8 mouse cellular contexts compared by ENCODE assay signal in genomic region chr5:92674859-92675573, GRCm38 (mm10). TPM values are rescaled to one million over a fixed set of nuclear protein-coding genes. Genes with fewer than 3 reads are reported as not detected.
A peak's percentile ranks its signal among the peaks of the same experiment; 100 is the strongest.
DNase-seq lines count a peak whose midpoint lies in the region; ATAC-seq and TF ChIP-seq lines count a peak whose summit lies in the region.

Gene Ccdc158, minus strand, starts transcription at chr5:92675271.

- WGBS in hindbrain, embryonic 14.5 days, result 14% methylated on average over 45 of the region's 55 CpGs

- peak within 1 kb of the TSS; percentile 57 for H3K4me2 ChIP-seq in hindbrain, embryonic 14.5 days (replicated peaks)

- H3K36me3 ChIP-seq in ES-E14 (ENCODE audit: control insufficient read depth, insufficient read depth, low read length, poor library complexity, severe bottlenecking), result no peaks in the 10 kb centered on the region
- H3K36me3 ChIP-seq in hindbrain, embryonic 14.5 days (replicated peaks; ENCODE audit: control insufficient read depth, insufficient read depth), result no peaks in the 10 kb centered on the region

- no peak within 1 kb of the TSS for H3K27ac ChIP-seq in ES-E14 (ENCODE audit: insufficient read depth, low read depth, low read length, poor library complexity, severe bottlenecking)
- no peak within 1 kb of the TSS for H3K27ac ChIP-seq in hindbrain, embryonic 14.5 days

- no peaks in the 10 kb centered on the region for H3K9me3 ChIP-seq in ES-E14 (ENCODE audit: control insufficient read depth, insufficient read depth, low read depth, low read length)
- no peaks in the 10 kb centered on the region for H3K9me3 ChIP-seq in hindbrain, embryonic 14.5 days (ENCODE audit: control insufficient read depth, low read length)

- H3K27me3 ChIP-seq in hindbrain, embryonic 14.5 days (ENCODE audit: control insufficient read depth, insufficient read depth, low read length), result no peaks in the 10 kb centered on the region

- ATAC-seq in hindbrain, embryonic 14.5 days (ENCODE audit: low FRiP score), result peak; percentile 92

- no peak within 1 kb of the TSS for H3K9ac ChIP-seq in ES-E14 (ENCODE audit: insufficient read depth, low read depth, low read length, poor library complexity, severe bottlenecking)
- peak within 1 kb of the TSS; percentile 6; the same call in 1 of the 2 replicates for H3K9ac ChIP-seq in hindbrain, embryonic 14.5 days

- in situ Hi-C loops in ES-E14 (cut with MboI; ENCODE audit: low sequenced_read_pairs in 2 of 2, unreplicated experiment in 2 of 2), result no loop called here

- DNase-seq in ES-E14 (ENCODE audit: low read depth, low spot score), result peak; percentile 92
- DNase-seq in cerebellum, postnatal 10 days, result peak; percentile 75 to 82
- peak; percentile 31 to 33 for DNase-seq in frontal cortex, postnatal 14 days (ENCODE audit: low spot score in 2 of 2)
- peak; percentile 85 for DNase-seq in hindbrain, embryonic 14.5 days (ENCODE audit: low spot score)
- DNase-seq in left cerebral cortex, adult 11 months (ENCODE audit: low spot score), result peak; percentile 49
- DNase-seq in lung, postnatal 36 days, result peak; percentile 85
- DNase-seq in retina, embryonic 14.5 days (ENCODE audit: low spot score), result peak; percentile 99
- peak; percentile 81 for DNase-seq in thymus, postnatal 14 days

- H3K4me3 ChIP-seq in ES-E14 (ENCODE audit: insufficient read depth in 1 of 2, low read depth in 1 of 2, low read length in 2 of 2, poor library complexity in 1 of 2, severe bottlenecking in 1 of 2), result peak within 1 kb of the TSS; percentile 47 to 59
- H3K4me3 ChIP-seq in hindbrain, embryonic 14.5 days (replicated peaks; ENCODE audit: low read length), result peak within 1 kb of the TSS; percentile 38

- peaks cover 0 to 3% of the 10 kb centered on the region in 2 experiments; a peak in 1 of 4 replicates for H3K4me1 ChIP-seq in ES-E14 (ENCODE audit: control insufficient read depth in 2 of 2, insufficient read depth in 2 of 2, low read length in 2 of 2, poor library complexity in 1 of 2)
- H3K4me1 ChIP-seq in hindbrain, embryonic 14.5 days (replicated peaks; ENCODE audit: control insufficient read depth, insufficient read depth, low read length), result no peaks in the 10 kb centered on the region; the same call in 1 of the 2 replicates

TF ChIP-seq in ES-E14, 5 proteins besides CTCF, POLR2A, EP300 and RAD21:
- TF ChIP-seq MAFK (IDR thresholded peaks at IDR 0.05; ENCODE audit: insufficient read depth, low read depth, low read length) (no peak), HCFC1 (IDR thresholded peaks at IDR 0.05; ENCODE audit: borderline replicate concordance, insufficient read depth, low read length) (peak; percentile 27; the same call in 1 of the 2 replicates), ZNF384 (IDR thresholded peaks at IDR 0.05; ENCODE audit: low read depth, low read length) (no peak), CHD2 (IDR thresholded peaks at IDR 0.05; ENCODE audit: low read depth, low read length) (no peak), ZC3H11A (IDR thresholded peaks at IDR 0.05; ENCODE audit: borderline replicate concordance, low read depth, low read length) (no peak)
TF ChIP-seq in ES-E14: peak in this region for 1.

RNA-seq across cellular contexts. Expression of gene Ccdc158, which starts in this region (rescaled TPM):
- 0.94 and 0.95 TPM in 2 replicates for total RNA-seq in ES-E14 (2012; rRNA removed)
- 0.78 and 1.0 TPM in 2 replicates for polyA plus RNA-seq in hindbrain, embryonic 14.5 days (2014; fragmentation: Nextera tagmentation; extraction: Ambion mirVana)

Comparison
In these comparisons a context has a peak if more than half of its experiments do, and no peak if none do; other contexts are left out.
1. Peak in DNase-seq and H3K4me3 ChIP-seq in ES-E14; RNA of the gene not detected or under 1 TPM.
2. DNase-seq: peak in every context shown above with its lines; median percentile 99 in retina, embryonic 14.5 days; 92 in ES-E14; 85 in hindbrain, embryonic 14.5 days; 85 in lung, postnatal 36 days; 81 in thymus, postnatal 14 days; 78 in cerebellum, postnatal 10 days; 49 in left cerebral cortex, adult 11 months; 32 in frontal cortex, postnatal 14 days.